Mouse (Mus musculus): Measurements from ENCODE around the gene Tle6.

DNA sequence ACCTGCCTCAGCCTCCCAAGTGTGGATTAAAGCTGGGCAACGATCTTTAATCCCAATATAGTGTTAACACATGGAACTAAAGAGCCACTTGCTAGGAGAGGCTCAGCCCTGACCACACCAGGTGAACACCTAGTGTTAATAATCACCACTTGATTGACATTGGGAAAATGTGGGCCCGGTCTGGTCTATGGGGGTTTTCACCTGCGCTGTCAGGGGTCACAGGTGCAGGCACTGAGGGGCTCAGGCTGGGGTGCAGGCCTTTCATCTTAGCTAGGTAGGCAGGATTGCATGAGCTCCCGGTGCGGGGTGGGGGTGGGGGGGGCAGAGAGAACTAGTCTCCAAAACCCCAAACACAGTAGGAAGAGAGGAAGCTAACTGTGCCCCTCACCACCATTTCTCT lies 1.2 kb downstream of the Tle6 start:
- TF ChIP-seq CTCF (IDR thresholded peaks at IDR 0.05; ENCODE audit: extremely low read depth, insufficient read depth, low read length) (no peak), POLR2A (IDR thresholded peaks at IDR 0.05; ENCODE audit: extremely low read depth, insufficient read depth, low read length) (no peak)

Measured in cortical plate, adult 2 months (tissue).